Mouse (Mus musculus): ENCODE data around the gene Galnt3. TPM values are rescaled to one million over a fixed set of nuclear protein-coding genes. Genes with fewer than 3 reads are reported as not detected.
A peak's percentile ranks its signal among the peaks of the same experiment; 100 is the strongest.

The Galnt3 gene
- 1 to 10 TPM; 3.1 to 4.9 TPM for total RNA-seq (2021)
- long read RNA-seq, experiment 1 = 0 reads
- long read RNA-seq, experiment 2, transcript Galnt3-201 (11 exons, 3,885 nt) = major isoform, 5 of 7 reads
- long read RNA-seq, experiment 2, partial matches to known transcripts = 0 of 7 reads
- long read RNA-seq, experiment 2, other reads (novel, unspliced or antisense) = 2 of 7 reads

DNA sequence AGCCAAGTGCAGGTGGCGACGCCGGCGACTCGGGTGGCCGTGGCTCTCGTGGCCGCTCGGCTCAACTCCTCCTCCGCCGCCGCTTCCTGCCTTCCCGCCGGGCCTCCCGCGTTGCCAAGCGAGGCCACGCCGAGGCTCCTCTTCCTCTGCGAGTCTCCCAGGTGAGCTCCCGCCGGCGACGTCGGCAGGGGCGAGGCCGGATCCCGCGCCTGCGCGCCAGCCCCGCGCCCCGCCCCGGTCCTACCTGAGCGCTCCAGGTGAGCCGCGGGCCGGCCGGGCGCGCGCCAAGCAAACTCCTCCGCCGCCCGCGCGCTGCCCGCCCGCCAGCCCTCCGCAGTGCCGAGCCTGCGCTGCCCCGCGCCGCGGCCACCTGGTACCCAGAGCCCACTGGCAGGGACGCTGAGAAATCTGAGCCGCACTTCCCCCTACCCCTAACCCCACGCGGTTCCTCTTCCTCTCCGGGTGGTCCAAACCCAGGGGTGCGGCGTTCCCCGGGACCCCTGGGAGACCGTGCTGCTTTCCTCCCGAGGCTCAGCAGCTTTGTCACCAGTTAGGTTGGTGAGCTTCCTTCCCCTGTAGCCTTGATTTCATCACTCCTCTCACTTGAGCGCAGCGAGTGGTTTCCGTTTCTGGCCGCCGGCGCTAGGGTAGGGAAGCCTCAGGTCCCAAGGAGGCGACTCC, at the start of gene Galnt3:
TSS of gene Galnt3 (minus strand) at position 404 of the 681 bp plus-strand sequence.
- peak in 1 of 2 experiments; percentile 8 for DNase-seq (ENCODE audit: low spot score in 2 of 2)

DNA sequence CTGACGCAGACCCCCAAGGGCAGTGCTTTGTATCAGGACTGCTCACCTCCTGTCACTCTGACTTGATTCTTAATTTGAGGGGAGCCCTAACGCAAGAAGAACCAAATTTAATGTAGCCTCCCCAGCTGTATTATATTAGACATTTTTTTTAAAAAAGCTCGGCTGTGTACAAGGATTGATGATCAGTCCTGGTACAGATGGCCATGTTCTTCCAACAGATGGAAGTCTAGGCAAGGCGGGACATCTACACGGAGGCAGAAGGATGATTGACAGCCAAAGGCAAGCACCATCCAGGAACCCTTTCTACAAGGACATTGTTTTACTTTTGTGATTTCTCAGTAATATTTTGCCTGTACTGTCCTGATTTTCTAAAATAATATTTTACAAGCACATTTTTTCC, 48.3 kb upstream of the Galnt3 start:
- DNase-seq (ENCODE audit: low spot score in 2 of 2) = no peak

- no peak for DNase-seq (ENCODE audit: low spot score in 2 of 2)
Observed at GRCm38 (mm10) chr2:66171643-66172042, 46.8 kb upstream of the Galnt3 start.

- DNase-seq (ENCODE audit: low spot score in 2 of 2) = no peak
Observed at GRCm38 (mm10) chr2:66170721-66171120, 45.9 kb upstream of the Galnt3 start.

GRCm38 (mm10) chr2:66165025-66165424, 40.2 kb upstream of the Galnt3 start:
- no peak for DNase-seq (ENCODE audit: low spot score in 2 of 2)

- DNase-seq (ENCODE audit: low spot score in 2 of 2) = no peak
Observed at GRCm38 (mm10) chr2:66158140-66158915, 33.5 kb upstream of the Galnt3 start.

DNA sequence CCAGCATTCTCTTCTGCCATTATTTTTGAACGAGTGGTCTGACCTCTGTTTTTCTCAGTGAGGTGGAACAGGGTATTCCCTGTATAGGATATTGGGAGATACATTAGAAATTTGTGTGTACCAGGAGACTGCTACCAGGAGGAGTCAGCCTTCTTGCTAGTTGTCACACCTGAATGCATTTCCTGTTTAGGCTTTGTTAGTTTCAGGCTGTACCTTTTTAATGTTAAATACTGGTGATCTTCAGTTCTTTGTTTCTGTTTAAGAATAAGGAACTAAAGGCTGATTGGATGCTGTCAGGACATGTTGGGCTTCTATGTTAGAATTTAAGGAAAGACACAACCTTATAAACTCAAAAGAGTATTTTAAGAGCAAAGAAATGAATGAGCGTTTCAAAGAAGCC, 26.6 kb upstream of the Galnt3 start:
- no peak for DNase-seq (ENCODE audit: low spot score in 2 of 2)

GRCm38 (mm10) chr2:66150531-66150930, 25.7 kb upstream of the Galnt3 start:
- DNase-seq (ENCODE audit: low spot score in 2 of 2) = no peak

DNA sequence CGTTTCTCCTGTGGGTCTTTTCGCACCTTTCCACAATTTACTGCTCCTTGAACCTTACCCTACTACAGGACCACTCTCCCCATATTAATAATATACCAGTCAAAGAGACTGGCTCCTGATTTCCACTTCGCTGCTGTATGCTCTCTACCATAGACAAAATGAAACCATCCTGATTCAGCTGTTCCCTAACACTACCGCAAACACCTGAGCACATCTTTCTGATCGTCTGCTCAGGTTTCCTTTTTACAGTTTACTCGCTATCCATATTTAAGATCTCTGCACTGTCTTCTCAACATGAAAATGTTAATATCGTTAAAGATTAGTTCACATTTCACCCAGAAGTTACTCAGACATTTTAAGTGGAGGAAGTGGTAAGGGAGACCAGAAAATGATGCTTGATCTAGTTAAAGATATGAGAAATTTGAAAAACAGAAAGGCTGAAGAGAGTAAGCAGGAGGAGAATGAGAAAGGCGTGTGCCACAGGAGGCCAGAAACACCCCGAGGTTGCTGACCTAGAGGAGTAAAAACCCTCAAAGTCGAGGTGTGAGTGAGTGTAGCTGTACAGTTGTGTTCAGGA, 23.9 kb upstream of the Galnt3 start:
- no peak for DNase-seq (ENCODE audit: low spot score in 2 of 2)

- DNase-seq (ENCODE audit: low spot score in 2 of 2) = no peak
Observed at GRCm38 (mm10) chr2:66146473-66146872, 21.7 kb upstream of the Galnt3 start.

- no peak for DNase-seq (ENCODE audit: low spot score in 2 of 2)
Observed at GRCm38 (mm10) chr2:66144770-66145169, 20.0 kb upstream of the Galnt3 start.

- DNase-seq (ENCODE audit: low spot score in 2 of 2) = no peak
Observed at GRCm38 (mm10) chr2:66143284-66143683, 18.5 kb upstream of the Galnt3 start.

DNA sequence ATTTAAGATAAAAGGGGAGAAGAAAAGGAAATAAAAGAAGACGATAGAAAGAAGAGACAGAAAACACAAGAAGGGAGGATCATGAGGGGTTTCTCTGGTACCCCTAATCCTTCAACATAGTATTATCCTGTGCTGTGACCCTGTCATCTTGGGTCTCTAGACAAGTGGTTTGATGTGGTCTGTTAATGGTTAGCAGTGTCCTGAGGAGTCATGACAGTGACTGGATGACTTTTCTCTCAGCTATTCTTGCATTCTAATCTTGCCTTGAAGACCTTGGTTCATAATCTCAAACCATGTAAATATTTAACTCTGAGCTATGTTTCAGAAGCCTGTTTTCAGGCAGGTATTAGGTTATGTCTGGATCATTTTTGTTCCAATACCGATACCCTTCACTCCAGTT, 17.9 kb upstream of the Galnt3 start:
- DNase-seq (ENCODE audit: low spot score in 2 of 2) = no peak

DNA sequence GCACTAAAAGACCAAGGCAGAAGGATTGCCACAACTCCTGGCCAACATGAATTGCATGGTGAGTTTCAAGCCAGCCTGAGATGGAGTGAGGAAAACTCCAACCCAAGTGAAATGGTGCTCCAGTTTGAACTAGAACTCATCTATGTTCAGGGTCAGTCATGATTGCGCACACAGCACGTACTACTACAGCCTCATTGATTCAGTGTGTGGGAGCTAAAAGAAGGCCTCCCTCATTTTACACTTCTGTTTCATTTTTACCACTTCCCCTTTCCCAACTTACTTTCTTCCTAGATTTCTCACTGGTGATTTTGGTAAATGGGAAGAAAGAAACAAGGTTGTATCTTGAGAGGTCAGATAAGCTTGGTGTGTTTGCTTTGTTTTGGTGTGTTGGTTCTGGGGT, 17.5 kb upstream of the Galnt3 start:
- DNase-seq (ENCODE audit: low spot score in 2 of 2) = no peak

DNA sequence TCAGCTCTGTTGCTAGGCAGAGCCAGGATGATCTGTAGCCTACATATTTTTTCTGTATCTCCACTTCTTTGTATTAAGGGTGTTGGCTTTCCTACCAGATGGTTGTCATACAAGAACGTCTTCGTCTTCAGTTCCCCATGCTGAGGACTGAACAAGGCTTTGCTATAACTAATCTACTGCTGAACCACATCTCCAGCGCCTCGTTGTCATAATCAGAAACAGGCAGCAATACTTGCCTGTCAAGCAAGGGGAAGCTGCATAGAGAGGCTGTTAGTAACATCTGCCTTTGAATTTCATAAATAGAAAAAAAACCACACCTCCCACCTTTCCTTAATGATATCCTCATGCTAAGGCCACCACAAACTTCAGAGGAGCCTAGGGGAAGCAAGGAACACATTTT, 15.5 kb upstream of the Galnt3 start:
- no peak for DNase-seq (ENCODE audit: low spot score in 2 of 2)

DNA sequence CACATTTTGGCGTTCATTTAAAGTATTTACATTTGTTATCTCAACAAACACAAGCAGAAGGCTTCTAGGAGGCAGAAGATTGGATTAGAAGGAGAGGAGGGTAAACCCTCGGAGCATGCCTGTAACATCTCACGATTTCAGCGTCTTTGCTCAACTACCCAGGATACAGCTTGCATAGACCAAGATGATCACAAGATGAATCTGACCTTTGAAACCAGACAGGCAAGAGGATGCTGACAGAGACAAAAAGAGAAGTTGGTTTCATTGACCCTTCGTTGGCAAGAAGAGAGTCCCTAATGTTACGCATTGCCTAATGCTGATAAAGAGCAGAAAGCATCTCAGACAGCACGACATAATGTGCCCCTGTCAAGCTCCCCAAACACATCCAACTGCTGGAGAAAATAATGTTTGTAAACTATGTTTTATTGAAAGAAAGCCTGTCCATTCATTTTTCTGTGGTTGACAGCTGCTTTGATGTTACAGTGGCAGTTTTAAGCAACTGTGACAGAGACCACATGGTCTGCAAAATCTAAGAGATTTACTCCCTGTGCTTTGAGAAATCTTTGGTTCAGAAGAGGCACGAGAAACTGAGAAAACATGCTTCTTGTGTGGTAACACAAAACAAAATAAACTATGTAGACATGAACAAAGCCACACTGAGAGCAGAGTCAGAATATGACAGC, 7.2 kb upstream of the Galnt3 start:
- DNase-seq (ENCODE audit: low spot score in 2 of 2) = no peak

DNA sequence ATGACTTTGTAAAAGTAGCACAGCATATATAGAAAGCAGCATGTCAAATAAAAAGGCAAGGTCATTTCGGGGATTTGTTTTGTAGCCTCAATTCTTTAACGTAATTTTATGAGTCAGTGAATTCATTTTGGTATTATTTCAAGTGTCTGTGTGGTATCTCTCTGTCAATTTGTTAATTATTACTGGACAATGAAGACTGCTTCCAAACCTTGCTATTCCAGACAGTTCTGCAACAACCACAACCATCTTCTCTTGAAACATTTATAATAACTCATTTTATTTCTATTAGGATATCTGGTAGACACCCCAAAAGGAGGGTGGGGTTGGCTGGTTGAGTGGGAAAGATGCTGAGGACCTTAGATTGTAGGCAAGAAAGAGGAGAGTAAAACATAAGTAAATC, 4.1 kb upstream of the Galnt3 start:
- no peak for DNase-seq (ENCODE audit: low spot score in 2 of 2)

- no peak for DNase-seq (ENCODE audit: low spot score in 2 of 2)
Observed at GRCm38 (mm10) chr2:66127541-66127940, 2.7 kb upstream of the Galnt3 start.

DNA sequence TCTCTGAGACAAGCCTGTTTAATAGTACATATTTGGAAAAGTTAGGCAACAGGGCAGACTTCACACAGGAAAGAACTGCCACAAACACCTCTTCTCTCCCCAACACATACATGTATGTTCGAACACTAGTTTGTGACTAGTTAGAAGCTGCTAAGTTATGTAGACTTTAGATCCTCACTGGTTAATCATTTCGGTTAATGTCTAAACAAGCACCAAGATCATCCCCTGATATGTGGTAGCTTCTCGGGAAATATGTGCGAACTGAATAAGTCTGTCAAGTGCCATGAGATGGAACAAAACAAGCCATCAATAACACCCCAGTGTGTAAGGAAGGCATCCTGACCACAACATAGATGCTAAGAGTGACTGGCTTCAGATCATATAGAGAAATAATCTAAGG, 2.1 kb upstream of the Galnt3 start:
- no peak for DNase-seq (ENCODE audit: low spot score in 2 of 2)

DNA sequence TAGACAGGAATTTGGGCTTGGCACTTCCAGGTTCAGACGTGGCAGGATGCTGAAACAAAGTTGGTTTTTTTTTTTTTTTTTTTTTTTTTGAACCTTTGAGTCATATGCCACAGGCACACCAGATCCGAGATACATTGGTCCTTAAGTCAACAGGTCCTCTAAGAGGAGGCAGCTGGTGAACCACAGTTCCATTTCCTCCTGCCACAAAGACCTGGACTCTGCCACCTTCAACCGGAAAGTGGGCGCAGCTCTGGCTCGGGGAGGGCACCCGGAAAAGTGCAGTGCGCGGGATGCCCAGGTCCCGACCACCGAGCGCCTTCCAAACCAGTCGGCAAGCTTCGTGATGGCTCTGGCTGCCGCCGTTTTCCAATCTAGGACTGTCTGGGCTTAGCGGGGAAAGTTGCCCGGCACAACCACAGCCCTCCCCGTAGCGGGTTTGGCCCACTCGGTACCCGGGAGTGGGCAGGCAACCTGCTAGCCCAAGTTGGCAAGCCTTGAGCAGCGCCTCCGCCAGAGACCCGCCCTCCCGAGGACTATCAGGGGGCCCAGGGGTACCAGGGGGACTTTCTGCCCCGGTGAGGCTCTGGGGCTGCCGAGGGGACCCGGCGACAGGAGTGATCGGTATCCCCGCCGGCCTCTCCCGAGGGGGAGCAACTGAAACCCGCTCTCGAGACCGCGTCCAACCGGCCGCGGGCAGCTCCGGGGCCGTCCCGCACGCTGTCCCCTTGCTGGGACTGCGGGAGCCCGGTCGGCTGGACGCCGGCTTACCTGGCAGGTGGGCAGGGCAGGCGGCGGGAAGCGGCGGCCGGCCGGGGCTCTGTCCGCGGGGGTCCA, 821 bp downstream of the Galnt3 start:
- no peak for DNase-seq (ENCODE audit: low spot score in 2 of 2)

DNA sequence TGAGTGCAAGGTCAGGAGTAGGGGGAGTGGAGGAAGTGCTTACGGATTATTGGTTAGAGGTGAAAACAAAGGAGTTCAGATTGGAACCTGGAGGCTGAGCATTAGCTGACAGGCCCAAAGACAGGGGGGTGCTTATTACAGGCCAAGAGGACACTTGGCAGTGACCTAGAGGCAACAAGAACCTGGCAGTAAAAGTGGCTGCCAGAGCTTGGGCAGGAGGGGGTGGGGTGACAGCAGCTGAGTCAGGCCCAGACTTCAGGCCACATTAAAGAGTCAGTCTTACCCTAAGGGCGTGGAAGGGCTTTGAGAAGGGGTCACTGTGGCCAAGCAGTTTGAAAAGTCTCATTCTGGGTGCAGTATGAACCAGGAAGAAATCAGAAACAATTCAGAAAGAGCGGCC, 7.1 kb downstream of the Galnt3 start:
- no peak for DNase-seq (ENCODE audit: low spot score in 2 of 2)
